Mouse (Mus musculus) hindbrain, embryonic 11.5 days (tissue): Measurements from ENCODE around the gene Ruvbl2. TPM values are rescaled to one million over a fixed set of nuclear protein-coding genes. Genes with fewer than 3 reads are reported as not detected.
A peak's percentile ranks its signal among the peaks of the same experiment; 100 is the strongest.

ENCODE experiments used
- ATAC-seq: fragments of 200-750 bp; cut with Nextera tagmentation; 2 replicates; pipeline ENCODE4 v1.8.0; 2017; ENCODE audit warnings: mild to moderate bottlenecking, moderate TSS enrichment, moderate library complexity; ENCODE audit not compliant: low FRiP score
- DNase-seq: peaks from one replicate; pipeline ENCODE4 v3.0.0-alpha.2; 2015; ENCODE audit warnings: low spot score
- H3K27ac ChIP-seq: fragments of 300-500 bp; sonication (generic); 2 replicates; pipeline ENCODE4 v1.5.1; 2014; ENCODE audit warnings: mild to moderate bottlenecking, low read depth, low read length
- H3K27me3 ChIP-seq: fragments of 300-500 bp; sonication (generic); 2 replicates; pipeline ENCODE4 v1.6.1; 2014; ENCODE audit warnings: mild to moderate bottlenecking, low read length, moderate library complexity, mixed read lengths; ENCODE audit not compliant: control insufficient read depth, insufficient read depth
- H3K36me3 ChIP-seq: fragments of 300-500 bp; sonication (generic); 2 replicates; pipeline ENCODE4 v1.6.1; 2014; ENCODE audit warnings: mild to moderate bottlenecking, low read length, moderate library complexity, mixed read lengths; ENCODE audit not compliant: control insufficient read depth, insufficient read depth
- H3K4me1 ChIP-seq: fragments of 300-500 bp; sonication (generic); replicated peaks from 2 replicates; pipeline ENCODE4 v1.6.1; 2014; ENCODE audit warnings: low read length, mixed read lengths; ENCODE audit not compliant: control insufficient read depth, insufficient read depth
- H3K4me2 ChIP-seq: fragments of 300-500 bp; sonication (generic); replicated peaks from 2 replicates; pipeline ENCODE4 v1.6.1; 2014; ENCODE audit warnings: mild to moderate bottlenecking, low read depth, low read length
- H3K4me3 ChIP-seq: fragments of 300-500 bp; sonication (generic); 2 replicates; pipeline ENCODE4 v1.5.1; 2014; ENCODE audit warnings: low read depth, low read length
- H3K9ac ChIP-seq: fragments of 300-500 bp; sonication (generic); 2 replicates; pipeline ENCODE4 v1.6.1; 2014; ENCODE audit warnings: low read depth, low read length
- H3K9me3 ChIP-seq: fragments of 300-500 bp; sonication (generic); 2 replicates; pipeline ENCODE4 v1.6.1; 2016; ENCODE audit warnings: low read length; ENCODE audit not compliant: control insufficient read depth
- WGBS: fragments of 180-500 bp; shearing (Covaris S2); extraction: QIAGEN DNeasy Blood & Tissue Kit; methylation state at CpG from one replicate; pipeline ENCODE4 v1.1.7; 2014; 5-methylcytosine and 5-hydroxymethylcytosine counted together
- polyA plus RNA-seq: library from polyadenylated mRNA; unstranded; fragments of >200 nt; fragmentation: Nextera tagmentation; extraction: Ambion mirVana; gene quantifications from 2 replicates; pipeline ENCODE4 v1.2.1, GENCODE M21; 2014

Ruvbl2 gene
- polyA plus RNA-seq, 1 experiment from 2014 or later, result 178 TPM

DNA sequence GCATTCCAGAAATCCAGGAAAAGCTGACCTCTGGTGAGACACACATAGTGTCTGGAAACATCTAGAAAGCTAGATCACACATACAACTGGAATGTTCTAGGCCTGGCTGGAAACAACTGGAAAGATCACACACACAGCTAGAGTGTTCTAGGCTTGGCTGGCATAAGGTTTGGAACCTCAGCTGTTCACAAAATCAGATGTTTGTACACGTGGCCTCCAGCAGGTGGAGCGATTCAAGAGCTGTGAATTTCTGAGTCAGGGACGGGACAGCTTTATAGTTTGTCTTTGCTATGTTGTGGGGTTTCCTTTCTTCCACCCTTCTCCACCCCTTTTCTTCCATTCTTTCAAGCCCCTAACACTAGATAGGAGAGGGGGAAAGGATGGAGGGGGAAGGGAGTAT, 39.1 kb upstream of the Ruvbl2 start:
- ATAC-seq (no peak), DNase-seq (peak; percentile 69)
- WGBS, result 19% methylated on average over 3 of the region's 3 CpGs
- no peaks in the 10 kb centered on the region for H3K27me3 ChIP-seq
- H3K4me2 ChIP-seq, result no peak overlapping the region
- H3K9ac ChIP-seq, result no peak overlapping the region
- no peaks in the 10 kb centered on the region for H3K9me3 ChIP-seq
- H3K4me1 ChIP-seq, result no peaks in the 10 kb centered on the region
- no peak overlapping the region for H3K27ac ChIP-seq
- no peak overlapping the region for H3K4me3 ChIP-seq
- H3K36me3 ChIP-seq, result no peaks in the 10 kb centered on the region

- whole genome bisulfite sequencing, result 68% methylated on average over 1 of the region's 1 CpGs
- Histone ChIP-seq H3K9ac (no peak overlapping the region), H3K4me1 (no peaks in the 10 kb centered on the region), H3K36me3 (no peaks in the 10 kb centered on the region), H3K4me2 (no peak overlapping the region), H3K27me3 (no peaks in the 10 kb centered on the region), H3K9me3 (no peaks in the 10 kb centered on the region), H3K27ac (no peak overlapping the region), H3K4me3 (no peak overlapping the region)
- DNase-seq, result no peak
- ATAC-seq, result no peak
Observed at GRCm38 (mm10) chr7:45476453-45476852, 38.6 kb upstream of the Ruvbl2 start.

DNA sequence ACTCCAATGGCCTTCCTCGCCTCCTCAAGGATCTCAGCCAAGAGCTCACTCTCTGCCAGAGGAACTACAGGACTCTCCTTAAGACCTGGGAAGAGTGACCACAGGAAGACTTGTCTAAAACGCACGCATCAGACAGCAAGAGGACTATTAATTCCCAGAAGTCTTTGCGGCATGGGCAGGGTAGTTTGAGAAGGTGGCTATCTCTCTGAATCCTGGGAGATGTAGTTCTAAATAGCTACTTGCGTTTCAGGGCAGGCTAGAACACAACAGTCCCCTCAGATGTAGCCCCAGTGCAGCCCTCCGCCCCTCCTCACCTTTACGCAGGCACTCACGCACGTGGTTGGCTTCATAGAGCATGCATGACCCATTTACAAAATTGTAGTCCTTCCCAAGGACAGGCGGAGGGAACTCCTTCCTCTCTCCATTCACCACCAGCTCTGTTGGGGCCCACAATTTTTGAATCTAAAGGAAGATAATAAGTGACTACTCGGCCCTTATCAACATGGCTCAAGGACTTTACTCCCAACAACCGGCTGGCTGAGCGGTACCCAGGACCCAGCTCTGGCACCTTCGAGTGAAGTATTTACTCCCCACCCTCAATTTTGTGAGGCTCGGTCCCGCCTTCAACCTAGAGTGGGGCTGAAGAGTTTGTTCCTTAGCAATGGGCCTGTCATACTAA, 37.5 kb upstream of the Ruvbl2 start:
- no peak overlapping the region for H3K4me3 ChIP-seq
- no peak overlapping the region for H3K27ac ChIP-seq
- no peak for ATAC-seq
- no peak overlapping the region for H3K9ac ChIP-seq
- H3K4me1 ChIP-seq, result no peaks in the 10 kb centered on the region
- no peak overlapping the region for H3K4me2 ChIP-seq
- no peaks in the 10 kb centered on the region for H3K36me3 ChIP-seq
- WGBS, result 72% methylated on average over 16 of the region's 16 CpGs
- no peaks in the 10 kb centered on the region for H3K27me3 ChIP-seq
- DNase-seq, result no peak
- no peaks in the 10 kb centered on the region for H3K9me3 ChIP-seq

GRCm38 (mm10) chr7:45470869-45471268, 33.0 kb upstream of the Ruvbl2 start:
- Histone ChIP-seq H3K9me3 (no peaks in the 10 kb centered on the region), H3K27ac (no peak overlapping the region), H3K4me1 (no peaks in the 10 kb centered on the region), H3K9ac (no peak overlapping the region), H3K27me3 (no peaks in the 10 kb centered on the region), H3K4me2 (no peak overlapping the region), H3K36me3 (no peaks in the 10 kb centered on the region), H3K4me3 (no peak overlapping the region)
- DNase-seq (peak; percentile 83), ATAC-seq (no peak)
- WGBS, result 10% methylated on average over 3 of the region's 3 CpGs

GRCm38 (mm10) chr7:45467090-45467670, 29.3 kb upstream of the Ruvbl2 start:
- Histone ChIP-seq H3K27ac (no peak overlapping the region), H3K4me1 (0 out of 2 replicates have a peak, but pooled peaks cover 4% of the 10 kb centered on the region), H3K36me3 (peaks cover 9% of the 10 kb centered on the region; the same call in 1 of the 2 replicates), H3K4me3 (peak overlapping the region; percentile 84), H3K9me3 (no peaks in the 10 kb centered on the region), H3K27me3 (no peaks in the 10 kb centered on the region), H3K4me2 (peak overlapping the region; percentile 88), H3K9ac (peak overlapping the region; percentile 45)
- 28% methylated on average over 7 of the region's 7 CpGs for WGBS
- ATAC-seq (no peak; the same call in 1 of the 2 replicates), DNase-seq (no peak)

DNA sequence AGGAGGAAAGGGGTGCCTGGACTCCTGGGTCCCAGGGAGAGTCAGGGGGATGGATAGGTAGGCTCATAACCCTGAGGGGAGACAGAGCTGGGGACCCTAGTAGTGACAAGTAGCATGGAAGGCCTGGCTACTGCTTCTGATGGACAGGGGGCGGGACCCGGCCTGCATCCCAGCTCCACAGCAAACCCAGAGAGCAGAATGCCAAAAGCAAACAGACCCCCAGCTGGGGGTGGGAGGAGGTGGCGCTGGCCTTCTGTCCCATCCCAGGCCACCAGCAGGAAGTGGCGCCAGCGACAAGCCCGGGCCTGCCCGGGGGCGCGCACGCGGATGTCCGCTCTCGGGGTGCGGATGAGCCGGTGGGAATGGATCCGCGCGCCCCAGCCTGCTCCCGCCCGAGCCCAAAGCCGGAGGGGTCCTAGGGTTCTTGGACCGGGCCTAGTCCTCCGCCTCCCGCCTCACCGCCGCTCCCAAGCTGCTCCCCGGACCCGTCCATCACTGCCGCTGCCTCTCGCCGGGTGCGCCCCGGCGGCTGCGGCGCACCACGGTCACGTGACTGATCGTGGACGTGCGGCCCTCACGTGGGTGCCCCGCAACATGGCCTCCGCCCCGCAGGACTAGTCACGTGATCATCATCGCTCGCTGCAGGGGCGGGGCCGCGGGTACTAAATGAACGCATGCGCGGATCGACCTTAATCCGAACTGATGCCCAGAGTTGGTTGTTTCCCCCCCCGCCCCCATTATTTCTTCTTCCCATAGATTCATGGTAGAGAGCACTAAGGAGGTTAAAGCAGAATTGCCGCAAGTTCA, 28.6 kb upstream of the Ruvbl2 start, which contains the start of gene Bax:
Gene Bax, minus strand, starts transcription at position 616 of the 807 bp plus-strand sequence.
- Histone ChIP-seq H3K9me3 (no peaks in the 10 kb centered on the region), H3K4me3 (peak within 1 kb of the TSS; percentile 84), H3K27me3 (no peaks in the 10 kb centered on the region), H3K4me2 (peak within 1 kb of the TSS; percentile 88), H3K4me1 (0 out of 2 replicates have a peak, but pooled peaks cover 4% of the 10 kb centered on the region), H3K9ac (peak within 1 kb of the TSS; percentile 91), H3K36me3 (peaks cover 9% of the 10 kb centered on the region; the same call in 1 of the 2 replicates), H3K27ac (peak within 1 kb of the TSS; percentile 65; the same call in 1 of the 2 replicates)
- under 1% methylated on average over 45 of the region's 58 CpGs for WGBS
- ATAC-seq, result peak; percentile 85
- DNase-seq, result peak; percentile 99

- ATAC-seq (no peak), DNase-seq (no peak)
- Histone ChIP-seq H3K4me2 (peak overlapping the region; percentile 88), H3K27me3 (no peaks in the 10 kb centered on the region), H3K9me3 (no peaks in the 10 kb centered on the region), H3K36me3 (peaks cover 9% of the 10 kb centered on the region; the same call in 1 of the 2 replicates), H3K9ac (peak overlapping the region; percentile 91), H3K4me3 (peak overlapping the region; percentile 84; the same call in 1 of the 2 replicates), H3K4me1 (peaks cover 7% of the 10 kb centered on the region), H3K27ac (no peak overlapping the region)
- WGBS, result 81% methylated on average over 9 of the region's 9 CpGs
Observed at GRCm38 (mm10) chr7:45465549-45465948, 27.7 kb upstream of the Ruvbl2 start.

- Histone ChIP-seq H3K27ac (no peak overlapping the region), H3K9ac (no peak overlapping the region), H3K9me3 (no peaks in the 10 kb centered on the region), H3K36me3 (peaks cover 9% of the 10 kb centered on the region; the same call in 1 of the 2 replicates), H3K4me2 (no peak overlapping the region), H3K27me3 (no peaks in the 10 kb centered on the region), H3K4me1 (peaks cover 11% of the 10 kb centered on the region), H3K4me3 (no peak overlapping the region; the same call in 1 of the 2 replicates)
- no peak for DNase-seq
- WGBS, result 94% methylated on average over 12 of the region's 12 CpGs
- no peak for ATAC-seq
Observed at GRCm38 (mm10) chr7:45465112-45465511, 27.2 kb upstream of the Ruvbl2 start.
